Mouse (Mus musculus) CH12.LX (cell line): Measurements from ENCODE around the gene Ogfod2. TPM values are rescaled to one million over a fixed set of nuclear protein-coding genes. Genes with fewer than 3 reads are reported as not detected.

Source experiments
- DNase-seq: peaks from one replicate; pipeline ENCODE4 v3.0.0-alpha.2; 2013; ENCODE audit errors: extremely low read depth
- H3K27ac ChIP-seq: 2 replicates; pipeline ENCODE4 v1.5.1; 2012; ENCODE audit warnings: low read depth, mild to moderate bottlenecking, control low read depth, moderate library complexity; ENCODE audit not compliant: insufficient read depth
- H3K27me3 ChIP-seq: replicated peaks from 2 replicates; pipeline ENCODE3; 2012; ENCODE audit warnings: inconsistent platforms
- H3K36me3 ChIP-seq, 2 experiments: replicated peaks in 1 of 2; 2 replicates each; pipeline versions ENCODE3 to v1.6.1; 2012; ENCODE audit warnings: inconsistent platforms in 1 of 2, low read length in 1 of 2, mild to moderate bottlenecking in 1 of 2, mixed read lengths in 1 of 2, moderate library complexity in 1 of 2; ENCODE audit not compliant: control insufficient read depth in 1 of 2, insufficient read depth in 1 of 2
- H3K4me1 ChIP-seq, 2 experiments: 2 replicates each; pipeline ENCODE4 v1.6.1; 2012; ENCODE audit warnings: inconsistent platforms in 1 of 2, moderate library complexity in 1 of 2; ENCODE audit not compliant: insufficient read depth in 2 of 2, control insufficient read depth in 1 of 2
- H3K4me2 ChIP-seq: 2 replicates; pipeline ENCODE4 v1.6.1; 2012; ENCODE audit warnings: low read depth, mild to moderate bottlenecking, control low read depth; ENCODE audit not compliant: poor library complexity, insufficient read depth, severe bottlenecking
- H3K4me3 ChIP-seq, 3 experiments: fragments of 150-350 bp in 1 of 3; sonication (generic) in 1 of 3; replicated peaks in 1 of 3; 2 replicates each; pipeline versions ENCODE3 to v1.5.1; 2011 to 2012; ENCODE audit warnings: low read depth in 2 of 3, low read length in 2 of 3, mild to moderate bottlenecking in 2 of 3, moderate library complexity in 2 of 3, control low read depth in 1 of 3, improper control_type of control experiment in 1 of 3, inconsistent platforms in 1 of 3, mixed read lengths in 1 of 3; ENCODE audit not compliant: poor library complexity in 1 of 3
- H3K79me2 ChIP-seq: replicated peaks from 2 replicates; pipeline ENCODE4 v1.6.1; 2012; ENCODE audit warnings: mild to moderate bottlenecking, moderate library complexity; ENCODE audit not compliant: control insufficient read depth, poor library complexity, insufficient read depth, severe bottlenecking; ENCODE audit errors: extremely low read depth
- H3K9ac ChIP-seq: 2 replicates; pipeline ENCODE4 v1.6.1; 2012; ENCODE audit warnings: low read depth, mild to moderate bottlenecking, control low read depth, moderate library complexity; ENCODE audit not compliant: insufficient read depth
- H3K9me3 ChIP-seq: replicated peaks from 2 replicates; pipeline ENCODE3; 2012; ENCODE audit warnings: low read length, inconsistent platforms, mixed read lengths
- BHLHE40 ChIP-seq: IDR thresholded peaks from 2 replicates; pipeline ENCODE4 v1.6.1; 2011; ENCODE audit warnings: mild to moderate bottlenecking, low read depth, low read length, improper control_type of control experiment
- CTCF ChIP-seq, 2 experiments: IDR thresholded peaks in 1 of 2; conservative IDR thresholded peaks in 1 of 2; 2 replicates each; pipeline ENCODE4 v1.5.1; 2011 to 2012; ENCODE audit warnings: low read depth in 2 of 2, low read length in 2 of 2, improper control_type of control experiment in 1 of 2, inconsistent platforms in 1 of 2, mild to moderate bottlenecking in 1 of 2, moderate library complexity in 1 of 2
- E2F4 ChIP-seq: IDR thresholded peaks from 2 replicates; pipeline ENCODE4 v1.6.1; 2011; ENCODE audit warnings: low read depth, low read length, improper control_type of control experiment; ENCODE audit not compliant: insufficient replicate concordance
- ELF1 ChIP-seq: IDR thresholded peaks from 2 replicates; pipeline ENCODE4 v1.6.1; 2014; ENCODE audit warnings: low read depth, mild to moderate bottlenecking, inconsistent platforms, low read length, improper control_type of control experiment
- GABPA ChIP-seq: IDR thresholded peaks from 2 replicates; pipeline ENCODE4 v1.6.1; 2012; ENCODE audit warnings: low read depth, low read length, improper control_type of control experiment, inconsistent platforms; ENCODE audit not compliant: insufficient replicate concordance
- JUN ChIP-seq: IDR thresholded peaks from 2 replicates; pipeline ENCODE4 v1.6.1; 2011; ENCODE audit warnings: low read depth, mild to moderate bottlenecking, low read length, improper control_type of control experiment, moderate library complexity; ENCODE audit not compliant: insufficient read depth
- JUND ChIP-seq: conservative IDR thresholded peaks from 2 replicates; pipeline ENCODE4 v1.6.1; 2011; ENCODE audit warnings: low read depth, low read length, improper control_type of control experiment
- KAT2A ChIP-seq: IDR thresholded peaks from 2 replicates; pipeline ENCODE4 v1.6.1; 2012; ENCODE audit warnings: low read length, improper control_type of control experiment, inconsistent platforms; ENCODE audit not compliant: insufficient replicate concordance
- MAZ ChIP-seq: IDR thresholded peaks from 2 replicates; pipeline ENCODE4 v1.6.1; 2012; ENCODE audit warnings: low read depth, mild to moderate bottlenecking, inconsistent platforms, low read length, improper control_type of control experiment, moderate library complexity
- MYC ChIP-seq: IDR thresholded peaks from 2 replicates; pipeline ENCODE4 v1.6.1; 2011; ENCODE audit warnings: low read depth, mild to moderate bottlenecking, improper control_type of control experiment, low read length
- POLR2A ChIP-seq: IDR thresholded peaks from 2 replicates; pipeline ENCODE4 v1.6.1; 2011; ENCODE audit warnings: low read depth, mild to moderate bottlenecking, improper control_type of control experiment, low read length
- POLR2AphosphoS2 ChIP-seq: IDR thresholded peaks from 2 replicates; pipeline ENCODE4 v1.6.1; 2011; ENCODE audit warnings: low read depth, low read length, improper control_type of control experiment
- RAD21 ChIP-seq: IDR thresholded peaks from 2 replicates; pipeline ENCODE4 v1.6.1; 2011; ENCODE audit warnings: low read depth, mild to moderate bottlenecking, low read length, improper control_type of control experiment, moderate library complexity
- SIN3A ChIP-seq: IDR thresholded peaks from 2 replicates; pipeline ENCODE4 v1.6.1; 2012; ENCODE audit warnings: low read length, improper control_type of control experiment, inconsistent platforms
- SMC3 ChIP-seq: IDR thresholded peaks from 2 replicates; pipeline ENCODE4 v1.6.1; 2011; ENCODE audit warnings: low read depth, low read length, improper control_type of control experiment
- TCF12 ChIP-seq: IDR thresholded peaks from 2 replicates; pipeline ENCODE4 v1.6.1; 2014; ENCODE audit warnings: low read depth, mild to moderate bottlenecking, inconsistent platforms, low read length, improper control_type of control experiment
- ZC3H11A ChIP-seq: IDR thresholded peaks from 2 replicates; pipeline ENCODE4 v1.6.1; 2012; ENCODE audit warnings: low read depth, mild to moderate bottlenecking, inconsistent platforms, low read length, improper control_type of control experiment
- ZNF384 ChIP-seq: IDR thresholded peaks from 2 replicates; pipeline ENCODE4 v1.6.1; 2012; ENCODE audit warnings: low read depth, low read length, improper control_type of control experiment, inconsistent platforms
- dilution Hi-C: fragments of 300-500 bp; cut with MboI; formaldehyde crosslinking; loops from 2 replicates; pipeline ENCODE4 v1.14.3; 2020; ENCODE audit warnings: low sequenced_read_pairs; ENCODE audit not compliant: extremely low pct_unique_long_range_greater_than_20kb, extremely low pct_ligation_motif_present
- in situ Hi-C: fragments of 300-500 bp; cut with MboI; formaldehyde crosslinking; loops from 3 replicates; pipeline ENCODE4 v1.14.3; 2019; ENCODE audit warnings: low sequenced_read_pairs, low pct_ligation_motif_present, low pct_unique_long_range_greater_than_20kb, mixed read lengths
- polyA plus RNA-seq: library from polyadenylated mRNA; unstranded; fragments of >175 nt; gene quantifications from 2 replicates; pipeline ENCODE4 v1.2.1, GENCODE M21; 2012; ENCODE audit warnings: low read depth; ENCODE audit not compliant: insufficient read length
- total RNA-seq, 2 experiments: library from RNA; depleted of rRNA; stranded (reverse); fragments of 300-350 nt in 1 of 2; fragments of >200 nt in 1 of 2; gene quantifications; 2 replicates each; pipeline ENCODE4 v1.2.3; 2012 to 2014

The Ogfod2 gene
- total and polyA plus RNA-seq, 3 experiments: 19.3 to 25.5 (median 24.0) TPM

DNA sequence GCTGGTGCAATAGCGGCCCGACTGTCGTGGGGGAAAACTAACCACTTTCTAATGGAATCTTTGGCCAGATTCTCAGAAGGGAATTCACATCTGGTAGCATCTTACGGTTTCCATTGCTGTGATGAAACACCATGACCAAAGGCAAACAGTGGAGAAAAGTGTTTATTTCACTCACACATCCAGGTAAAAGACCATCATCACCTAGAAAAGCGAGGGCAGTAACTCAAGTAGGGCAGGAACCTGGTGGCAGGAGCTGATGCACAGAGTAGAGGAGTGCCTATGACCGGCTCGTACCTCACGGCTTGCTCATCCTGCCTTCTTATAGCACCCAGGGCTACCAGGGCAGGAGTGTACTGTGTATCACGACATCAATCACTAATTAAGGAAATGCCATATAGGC lies 8.5 kb upstream of the Ogfod2 start:
- Histone ChIP-seq H3K4me3 (no peak overlapping the region), H3K4me2 (no peak overlapping the region), H3K27ac (peak overlapping the region; percentile 40; the same call in 1 of the 2 replicates), H3K9ac (no peak overlapping the region), H3K79me2 (peaks cover 10% of the 10 kb centered on the region), H3K36me3 (peaks cover 20 to 29% of the 10 kb centered on the region in 2 experiments), H3K9me3 (peaks cover 10% of the 10 kb centered on the region), H3K4me1 (no peaks in the 10 kb centered on the region), H3K27me3 (no peaks in the 10 kb centered on the region)
- TF ChIP-seq E2F4: no peak
- TF ChIP-seq POLR2AphosphoS2: peak; percentile 78
- peak; percentile 38; the same call in 1 of the 2 replicates for TF ChIP-seq POLR2A
- no peak for DNase-seq
- in situ Hi-C loops (no loop called here), dilution Hi-C loops (no loop called here)

- H3K4me3 ChIP-seq: peak overlapping the region; percentile 88 to 99 (median 96)
- H3K9ac ChIP-seq: peak overlapping the region; percentile 80
- peaks cover 1% of the 10 kb centered on the region for H3K79me2 ChIP-seq
- TF ChIP-seq GABPA (no peak), JUND (no peak), MYC (0 out of 2 replicates have a peak, but pooled peaks have one; percentile 10), POLR2AphosphoS2 (no peak), POLR2A (no peak), ZC3H11A (no peak), SMC3 (peak; percentile 40), ELF1 (peak; percentile 71), TCF12 (no peak), JUN (no peak), KAT2A (no peak), RAD21 (peak; percentile 14), ZNF384 (no peak), SIN3A (no peak), BHLHE40 (no peak), MAZ (no peak), CTCF (conservative IDR thresholded peaks at IDR 0.05 in 1 of 2, IDR thresholded peaks at IDR 0.05 in 1 of 2; ENCODE audit: low read depth in 2 of 2, low read length in 2 of 2) (peak; percentile 80 to 99)
- TF ChIP-seq, all 38 proteins: peak for 5
- dilution Hi-C loops (no loop called here), in situ Hi-C loops (no loop called here)
- peak; percentile 72 for DNase-seq
- Histone ChIP-seq H3K9me3 (no peaks in the 10 kb centered on the region), H3K27ac (peak overlapping the region; percentile 83), H3K36me3 (peaks cover 14 to 21% of the 10 kb centered on the region in 2 experiments), H3K27me3 (no peaks in the 10 kb centered on the region), H3K4me1 (peaks cover 4 to 22% of the 10 kb centered on the region in 2 experiments; a peak in 2 of 4 replicates), H3K4me2 (peak overlapping the region; percentile 52)
These were observed 888 bp upstream of the Ogfod2 start for GRCm38 (mm10) chr5:124111077-124111741.
